Mouse (Mus musculus): Measurements from ENCODE around the gene Isy1. TPM values are rescaled to one million over a fixed set of nuclear protein-coding genes. Genes with fewer than 3 reads are reported as not detected.
A peak's percentile ranks its signal among the peaks of the same experiment; 100 is the strongest.

Isy1 gene
- total and polyA plus RNA-seq, 3 experiments, result 7.3 to 22.8 (median 22.3) TPM

DNA sequence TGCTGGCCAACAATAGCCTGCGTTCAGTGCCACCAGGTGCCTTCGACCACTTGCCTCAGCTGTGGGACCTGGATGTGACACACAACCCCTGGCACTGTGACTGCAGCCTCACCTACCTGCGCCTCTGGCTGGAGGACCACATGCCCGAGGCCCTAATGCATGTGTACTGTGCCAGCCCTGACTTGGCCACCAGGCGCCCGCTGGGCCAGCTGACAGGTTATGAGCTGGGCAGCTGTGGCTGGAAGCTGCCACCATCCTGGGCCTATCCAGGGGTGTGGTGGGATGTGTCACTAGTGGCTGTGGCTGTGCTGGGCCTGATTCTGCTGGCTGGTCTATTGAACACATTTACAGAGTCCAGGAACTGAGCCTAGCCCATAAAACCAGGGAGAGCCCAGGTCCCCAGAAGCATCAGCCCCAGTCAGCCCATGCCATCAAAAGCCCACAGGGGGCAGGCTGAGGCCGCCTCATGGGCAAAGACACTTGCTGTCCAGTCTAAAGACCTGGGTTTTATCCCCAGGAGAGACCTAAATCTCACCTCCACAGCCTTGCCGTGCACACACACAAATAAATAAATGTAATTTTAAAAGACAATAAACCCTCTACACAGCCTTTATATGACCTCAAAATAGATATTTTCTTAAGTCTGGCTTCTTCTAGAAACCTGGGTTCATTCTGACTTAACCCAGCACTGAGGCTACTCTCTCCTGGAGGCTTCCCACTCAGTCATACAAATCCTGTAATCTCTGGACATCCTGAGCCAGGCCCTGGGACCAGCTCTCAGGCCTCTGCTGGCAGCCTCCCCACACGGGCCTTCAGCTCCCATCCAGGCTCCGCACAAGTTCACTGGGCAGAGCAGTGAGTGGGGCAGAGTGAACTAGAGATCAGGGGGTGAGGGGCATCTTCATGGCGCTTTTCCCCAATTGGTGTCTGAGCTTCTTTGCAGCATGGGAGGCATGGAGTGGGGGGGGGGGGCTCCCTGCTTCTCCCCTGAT lies 59.1 kb downstream of the Isy1 start:
- TF ChIP-seq CTCF (IDR thresholded peaks at IDR 0.05) (peak; percentile 54), POLR2A (IDR thresholded peaks at IDR 0.05; ENCODE audit: insufficient read depth, low read depth, low read length) (no peak)
- WGBS, result 87% methylated on average over 11 of the region's 11 CpGs

DNA sequence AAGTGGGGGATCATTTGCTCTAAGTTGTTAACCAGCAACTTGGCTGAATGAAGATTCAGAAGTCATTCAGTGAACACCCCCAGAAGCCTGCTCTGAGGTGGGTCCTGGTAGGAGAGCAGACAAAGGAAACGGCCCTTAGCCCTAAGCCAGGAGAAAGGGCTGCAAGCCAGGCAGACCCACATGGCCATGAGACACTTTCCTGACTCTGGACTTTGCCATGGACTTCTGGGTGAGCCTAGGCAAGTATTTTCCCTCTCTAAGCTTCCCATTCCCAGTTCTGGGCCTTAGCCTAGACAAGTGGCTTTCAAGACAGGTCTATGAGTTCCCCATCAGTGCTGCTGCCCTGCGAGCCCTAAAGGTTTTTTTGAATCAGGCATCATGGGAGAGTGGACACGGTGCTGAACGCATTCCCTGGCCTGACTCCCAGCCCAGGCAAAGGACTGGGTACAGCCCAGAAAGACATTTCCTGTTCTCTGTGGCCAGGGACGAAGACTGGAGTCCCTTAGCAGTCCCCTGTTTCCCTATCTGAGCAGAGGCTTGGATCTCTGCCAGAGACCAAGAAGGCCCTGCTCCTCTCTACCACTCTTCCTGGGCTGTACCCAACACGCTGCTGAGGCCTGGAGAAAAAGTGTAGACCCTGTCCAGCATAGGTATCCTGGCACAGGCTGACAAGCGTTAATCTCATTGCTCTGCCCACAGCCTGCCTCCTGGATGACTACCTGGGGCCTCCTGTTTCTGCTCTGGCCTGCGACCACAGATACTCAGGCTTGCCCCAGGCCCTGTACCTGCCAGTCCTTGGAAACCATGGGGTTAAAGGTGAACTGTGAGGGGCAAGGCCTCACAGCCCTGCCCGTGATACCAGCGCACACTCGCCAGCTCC lies 60.1 kb downstream of the Isy1 start:
- Histone ChIP-seq H3K36me3 (ENCODE audit: control insufficient read depth, insufficient read depth, low read length) (no peaks in the 10 kb centered on the region), H3K27ac (no peak overlapping the region), H3K4me1 (ENCODE audit: control insufficient read depth, insufficient read depth, low read length) (no peaks in the 10 kb centered on the region), H3K9ac (ENCODE audit: low read depth, low read length) (no peak overlapping the region), H3K4me3 (no peak overlapping the region), H3K27me3 (ENCODE audit: control insufficient read depth, insufficient read depth, low read length) (no peaks in the 10 kb centered on the region), H3K79me2 (replicated peaks; ENCODE audit: control insufficient read depth, insufficient read depth, low read length) (no peaks in the 10 kb centered on the region)
- TF ChIP-seq POLR2A (IDR thresholded peaks at IDR 0.05; ENCODE audit: insufficient read depth, low read depth, low read length) (no peak), CTCF (IDR thresholded peaks at IDR 0.05) (no peak), EP300 (IDR thresholded peaks at IDR 0.05; ENCODE audit: insufficient read depth, low read depth, low read length) (no peak)
- intact Hi-C loops (cut with DNase I), result no loop called here
- peak in 1 of 2 experiments; percentile 35 for DNase-seq
- 43% methylated on average over 11 of the region's 11 CpGs for WGBS

More for the DNA sequence above, 59.1 kb downstream of the Isy1 start:
- Histone ChIP-seq H3K36me3 (ENCODE audit: control insufficient read depth, insufficient read depth, low read length) (no peaks in the 10 kb centered on the region), H3K27me3 (ENCODE audit: control insufficient read depth, insufficient read depth, low read length) (no peaks in the 10 kb centered on the region), H3K4me3 (no peak overlapping the region), H3K79me2 (replicated peaks; ENCODE audit: control insufficient read depth, insufficient read depth, low read length) (no peaks in the 10 kb centered on the region), H3K9ac (ENCODE audit: low read depth, low read length) (no peak overlapping the region), H3K27ac (no peak overlapping the region), H3K4me1 (ENCODE audit: control insufficient read depth, insufficient read depth, low read length) (no peaks in the 10 kb centered on the region)
- intact Hi-C loops (cut with DNase I), result no loop called here
- DNase-seq, result no peak

DNA sequence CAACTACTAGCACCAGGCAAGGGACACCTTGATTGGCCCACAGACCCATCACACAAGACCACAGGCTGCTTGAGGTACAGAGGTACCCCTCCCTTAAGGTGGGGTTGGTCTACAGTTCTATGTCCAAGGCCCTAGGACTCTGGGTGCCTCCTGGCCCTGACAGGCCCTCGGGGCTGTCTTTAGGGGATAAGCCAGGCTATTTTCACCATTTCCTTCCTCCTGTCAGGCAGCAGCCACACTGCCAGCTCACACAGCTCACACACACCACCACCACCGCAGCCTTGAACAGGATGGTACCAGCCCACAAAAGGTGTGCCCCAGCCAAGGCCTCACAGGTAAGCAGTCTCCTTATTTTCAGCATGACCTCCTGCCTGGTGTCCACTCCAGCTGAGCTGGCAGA lies 60.8 kb downstream of the Isy1 start, which contains the start of gene Gp9:
Gene Gp9 (plus strand): TSS at position 231 of the 400 bp plus-strand sequence.
- H3K4me3 ChIP-seq, result no peak within 1 kb of the TSS
- H3K27ac ChIP-seq, result no peak within 1 kb of the TSS
- H3K27me3 ChIP-seq (ENCODE audit: control insufficient read depth, insufficient read depth, low read length), result no peaks in the 10 kb centered on the region
- DNase-seq, result no peak
- 37% methylated on average over 2 of the region's 2 CpGs for WGBS
- H3K79me2 ChIP-seq (replicated peaks; ENCODE audit: control insufficient read depth, insufficient read depth, low read length), result no peaks in the 10 kb centered on the region
- no peak within 1 kb of the TSS for H3K9ac ChIP-seq (ENCODE audit: low read depth, low read length)
- no peaks in the 10 kb centered on the region for H3K4me1 ChIP-seq (ENCODE audit: control insufficient read depth, insufficient read depth, low read length)
- intact Hi-C loops (cut with DNase I), result no loop called here
- TF ChIP-seq POLR2A (IDR thresholded peaks at IDR 0.05; ENCODE audit: insufficient read depth, low read depth, low read length) (no peak), EP300 (IDR thresholded peaks at IDR 0.05; ENCODE audit: insufficient read depth, low read depth, low read length) (no peak), CTCF (IDR thresholded peaks at IDR 0.05) (no peak)
- no peaks in the 10 kb centered on the region for H3K36me3 ChIP-seq (ENCODE audit: control insufficient read depth, insufficient read depth, low read length)

DNA sequence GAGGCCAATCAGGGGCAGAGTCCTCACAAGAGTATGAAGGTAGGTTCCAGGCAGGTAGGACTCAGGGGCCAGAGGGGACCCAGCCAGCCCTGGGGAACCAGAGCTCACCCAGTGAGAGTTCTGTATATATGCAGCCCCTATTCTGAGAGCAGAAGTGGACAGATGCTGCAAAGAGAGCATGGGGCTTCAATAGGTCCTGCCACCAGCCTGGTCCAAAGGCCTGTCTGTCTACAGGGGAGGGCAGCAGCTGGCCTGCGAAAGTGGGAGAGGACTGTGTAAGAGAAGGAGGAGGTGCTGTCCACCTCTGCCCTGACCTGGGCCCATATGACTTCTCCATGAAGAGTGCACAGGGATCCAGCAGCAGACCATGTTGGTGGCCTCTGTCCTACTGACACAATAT lies 61.9 kb downstream of the Isy1 start:
- 88% methylated on average over 1 of the region's 1 CpGs for WGBS
- Histone ChIP-seq H3K27me3 (ENCODE audit: control insufficient read depth, insufficient read depth, low read length) (no peaks in the 10 kb centered on the region), H3K4me1 (ENCODE audit: control insufficient read depth, insufficient read depth, low read length) (no peaks in the 10 kb centered on the region), H3K27ac (no peak overlapping the region), H3K4me3 (no peak overlapping the region), H3K36me3 (ENCODE audit: control insufficient read depth, insufficient read depth, low read length) (no peaks in the 10 kb centered on the region), H3K79me2 (replicated peaks; ENCODE audit: control insufficient read depth, insufficient read depth, low read length) (no peaks in the 10 kb centered on the region), H3K9ac (ENCODE audit: low read depth, low read length) (no peak overlapping the region)
- intact Hi-C loops (cut with DNase I), result no loop called here
- no peak for TF ChIP-seq POLR2A (IDR thresholded peaks at IDR 0.05; ENCODE audit: insufficient read depth, low read depth, low read length)
- no peak for TF ChIP-seq EP300 (IDR thresholded peaks at IDR 0.05; ENCODE audit: insufficient read depth, low read depth, low read length)
- TF ChIP-seq CTCF (IDR thresholded peaks at IDR 0.05), result no peak
- DNase-seq, result no peak

DNA sequence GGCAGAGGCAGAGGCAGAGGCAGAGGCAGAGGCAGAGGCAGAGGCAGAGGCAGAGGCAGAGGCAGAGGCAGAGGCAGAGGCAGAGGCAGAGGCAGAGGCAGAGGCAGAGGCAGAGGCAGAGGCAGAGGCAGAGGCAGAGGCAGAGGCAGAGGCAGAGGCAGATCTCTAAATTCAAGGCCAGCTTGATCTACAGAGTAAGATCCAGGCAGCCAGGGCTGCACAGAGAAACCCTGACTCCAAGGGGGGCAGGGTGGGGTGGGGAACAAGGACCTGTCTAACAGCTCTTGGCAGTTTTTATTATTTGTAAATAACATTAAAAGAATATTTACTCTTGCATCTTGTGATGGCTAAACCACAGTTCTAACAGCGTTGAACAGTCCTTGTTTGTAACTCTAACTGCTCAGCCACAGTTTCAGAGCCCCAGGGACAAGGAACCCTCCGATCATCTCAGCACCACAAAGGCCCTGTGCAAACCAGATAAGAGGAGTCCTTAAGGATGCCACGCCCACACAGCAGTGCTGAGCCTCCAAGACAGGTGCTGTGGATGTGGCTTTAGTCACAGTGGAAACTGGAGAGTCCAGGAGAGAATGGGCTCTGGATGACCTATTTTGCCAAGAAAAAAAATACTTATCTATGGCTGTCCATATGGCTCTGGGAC lies 62.9 kb downstream of the Isy1 start:
- no peak for DNase-seq
- no peak overlapping the region for H3K9ac ChIP-seq (ENCODE audit: low read depth, low read length)
- H3K4me1 ChIP-seq (ENCODE audit: control insufficient read depth, insufficient read depth, low read length), result no peaks in the 10 kb centered on the region
- H3K4me3 ChIP-seq, result no peak overlapping the region
- H3K27me3 ChIP-seq (ENCODE audit: control insufficient read depth, insufficient read depth, low read length), result no peaks in the 10 kb centered on the region
- 51% methylated on average over 3 of the region's 3 CpGs for WGBS
- H3K27ac ChIP-seq, result no peak overlapping the region
- H3K79me2 ChIP-seq (replicated peaks; ENCODE audit: control insufficient read depth, insufficient read depth, low read length), result no peaks in the 10 kb centered on the region
- intact Hi-C loops (cut with DNase I), result no loop called here
- no peak for TF ChIP-seq CTCF (IDR thresholded peaks at IDR 0.05)
- TF ChIP-seq POLR2A (IDR thresholded peaks at IDR 0.05; ENCODE audit: insufficient read depth, low read depth, low read length), result no peak
- TF ChIP-seq EP300 (IDR thresholded peaks at IDR 0.05; ENCODE audit: insufficient read depth, low read depth, low read length), result no peak
- no peaks in the 10 kb centered on the region for H3K36me3 ChIP-seq (ENCODE audit: control insufficient read depth, insufficient read depth, low read length)
